23 mouse cellular contexts compared by ENCODE assay signal in the genomic region with DNA sequence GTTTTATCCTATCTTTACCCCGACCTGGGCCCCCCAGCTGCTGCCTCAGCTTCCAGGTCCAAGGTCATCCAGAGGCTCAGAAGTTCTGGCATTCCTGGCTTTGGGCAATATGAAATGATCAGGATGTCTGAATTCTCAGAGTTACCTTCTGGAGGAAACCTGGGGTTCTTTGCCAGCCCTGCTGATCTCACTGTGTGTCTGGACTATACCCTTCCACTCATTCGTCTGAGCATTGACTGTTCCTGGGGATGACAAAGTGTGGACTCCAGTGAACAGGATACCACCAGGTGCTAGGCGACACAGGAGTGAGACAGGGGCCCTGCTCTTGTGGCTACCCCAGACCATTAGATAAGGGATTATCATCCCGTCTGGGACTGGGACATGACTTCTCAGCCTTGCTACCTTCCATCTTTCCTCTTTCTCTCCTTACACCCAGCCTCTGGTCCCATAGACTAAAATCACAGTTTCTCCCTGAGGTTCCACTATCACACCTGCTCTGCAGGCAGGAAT. TPM values are rescaled to one million over a fixed set of nuclear protein-coding genes. Genes with fewer than 3 reads are reported as not detected.
DNase-seq lines count a peak whose midpoint lies in the region; ATAC-seq and TF ChIP-seq lines count a peak whose summit lies in the region.
"Had no signal": no experiment of that assay in that cellular context is flagged by ENCODE, and none has a peak within 500 bp of the region (broad histone marks: within the 10 kb centered on the region; RNA-seq: fewer than 3 reads in every experiment).

No protein-coding gene starts in this region.

- TF ChIP-seq CTCF in heart, postnatal 0 days (IDR thresholded peaks at IDR 0.05; ENCODE audit: low read depth) = no peak

- no peaks in the 10 kb centered on the region for H3K9me3 ChIP-seq in heart, embryonic 13.5 days
- H3K9me3 ChIP-seq in liver, embryonic 11.5 days (ENCODE audit: control insufficient read depth, low read length) = no peaks in the 10 kb centered on the region
- no peaks in the 10 kb centered on the region for H3K9me3 ChIP-seq in heart, postnatal 0 days (replicated peaks; ENCODE audit: control insufficient read depth, low read length)
- H3K9me3 ChIP-seq: embryonic facial prominence, embryonic 13.5 days; forebrain, embryonic 12.5 days; hindbrain, embryonic 12.5 days had no signal

- TF ChIP-seq EP300 in heart, postnatal 0 days (IDR thresholded peaks at IDR 0.05; ENCODE audit: low read depth) = no peak

- no peaks in the 10 kb centered on the region for H3K27me3 ChIP-seq in heart, embryonic 13.5 days (replicated peaks)
- no peaks in the 10 kb centered on the region for H3K27me3 ChIP-seq in liver, embryonic 11.5 days (replicated peaks; ENCODE audit: control insufficient read depth, insufficient read depth, low read length)
- H3K27me3 ChIP-seq in heart, postnatal 0 days (ENCODE audit: control insufficient read depth, insufficient read depth, low read length) = no peaks in the 10 kb centered on the region
- H3K27me3 ChIP-seq: embryonic facial prominence, embryonic 13.5 days; forebrain, embryonic 12.5 days; hindbrain, embryonic 12.5 days had no signal

- peak overlapping the region; percentile 48 for H3K9ac ChIP-seq in heart, embryonic 13.5 days
- H3K9ac ChIP-seq in liver, embryonic 11.5 days (ENCODE audit: low read depth, low read length) = no peak overlapping the region
- peak overlapping the region; percentile 1; the same call in 1 of the 2 replicates for H3K9ac ChIP-seq in heart, postnatal 0 days (replicated peaks; ENCODE audit: low read depth, low read length)
- H3K9ac ChIP-seq: embryonic facial prominence, embryonic 13.5 days; forebrain, embryonic 12.5 days; hindbrain, embryonic 12.5 days had no signal

- peaks cover 64% of the 10 kb centered on the region for H3K4me1 ChIP-seq in heart, embryonic 13.5 days
- H3K4me1 ChIP-seq in liver, embryonic 11.5 days (replicated peaks; ENCODE audit: control insufficient read depth, insufficient read depth, low read length) = no peaks in the 10 kb centered on the region
- peaks cover 32% of the 10 kb centered on the region for H3K4me1 ChIP-seq in heart, postnatal 0 days (ENCODE audit: control insufficient read depth, insufficient read depth)

- peak; percentile 59 for DNase-seq in heart, adult 11 months
- no peak for DNase-seq in heart, adult 18-20 months
- no peak for DNase-seq in heart, adult 8-10 months (ENCODE audit: low spot score)
- peak; percentile 5 for DNase-seq in liver, embryonic 11.5 days (ENCODE audit: low spot score)
- no peak for DNase-seq in liver
- DNase-seq in heart, postnatal 0 days (ENCODE audit: low spot score) = no peak
- DNase-seq: adrenal gland, postnatal 10 days; cerebellum, adult 11 months; cerebellum, adult 8-10 months; cerebellum, postnatal 25 days; gastrocnemius, postnatal 36 days; kidney, adult 8-10 months had no signal

- H3K36me3 ChIP-seq in heart, embryonic 13.5 days = peaks cover 14% of the 10 kb centered on the region
- H3K36me3 ChIP-seq in liver, embryonic 11.5 days (ENCODE audit: control insufficient read depth, insufficient read depth, low read length) = no peaks in the 10 kb centered on the region
- H3K36me3 ChIP-seq in heart, postnatal 0 days (replicated peaks; ENCODE audit: control insufficient read depth, insufficient read depth, low read length) = 0 out of 2 replicates have a peak, but pooled peaks cover 5% of the 10 kb centered on the region
- H3K36me3 ChIP-seq: embryonic facial prominence, embryonic 13.5 days; forebrain, embryonic 12.5 days; hindbrain, embryonic 12.5 days had no signal

- peak overlapping the region; percentile 72 for H3K4me2 ChIP-seq in heart, embryonic 13.5 days
- no peak overlapping the region for H3K4me2 ChIP-seq in liver, embryonic 11.5 days
- peak overlapping the region; percentile 67 for H3K4me2 ChIP-seq in heart, postnatal 0 days (ENCODE audit: low read depth, low read length)
- H3K4me2 ChIP-seq: embryonic facial prominence, embryonic 13.5 days; forebrain, embryonic 12.5 days; hindbrain, embryonic 12.5 days had no signal

- no peak for ATAC-seq in heart, embryonic 13.5 days (ENCODE audit: extremely low read depth, insufficient number of reproducible peaks, low FRiP score, low TSS enrichment)
- no peak for ATAC-seq in liver, embryonic 11.5 days (replicated peaks; ENCODE audit: low FRiP score)
- ATAC-seq in heart, postnatal 0 days (ENCODE audit: insufficient read depth, low read depth) = no peak
- ATAC-seq: forebrain, embryonic 16.5 days; hindbrain, embryonic 16.5 days; inflammation-experienced regulatory T-cells, adult 6 months; intestine, postnatal 0 days had no signal

- peak overlapping the region; percentile 16; the same call in 1 of the 2 replicates for H3K4me3 ChIP-seq in heart, embryonic 13.5 days
- no peak overlapping the region for H3K4me3 ChIP-seq in liver, embryonic 11.5 days (ENCODE audit: low read depth, low read length)
- H3K4me3 ChIP-seq in heart, postnatal 0 days (ENCODE audit: low read depth, low read length) = no peak overlapping the region
- H3K4me3 ChIP-seq: embryonic facial prominence, embryonic 13.5 days; forebrain, embryonic 12.5 days; heart, adult 2 months; hindbrain, embryonic 12.5 days had no signal

- WGBS in heart, embryonic 13.5 days = 35% methylated on average over 4 of the region's 4 CpGs
- 53% methylated on average over 4 of the region's 4 CpGs for WGBS in liver, embryonic 11.5 days
- WGBS in heart, postnatal 0 days = 26% methylated on average over 4 of the region's 4 CpGs

- peak overlapping the region; percentile 61 for H3K27ac ChIP-seq in heart, embryonic 13.5 days (replicated peaks)
- no peak overlapping the region for H3K27ac ChIP-seq in liver, embryonic 11.5 days (ENCODE audit: low read depth, low read length)
- peak overlapping the region; percentile 34 for H3K27ac ChIP-seq in heart, postnatal 0 days (ENCODE audit: low read depth)
- H3K27ac ChIP-seq: embryonic facial prominence, embryonic 13.5 days; forebrain, embryonic 12.5 days; heart, adult 2 months; hindbrain, embryonic 12.5 days had no signal

RNA-seq across cellular contexts. Expression of a gene that starts 3.2 kb away (rescaled TPM):
- 100 to 1,000 TPM; 322 to 355 TPM for total RNA-seq in heart, adult 18-20 months (2021)
- polyA plus RNA-seq in heart, embryonic 13.5 days (2015; fragmentation: Nextera tagmentation; extraction: Ambion mirVana) = 52.6 and 58.0 TPM in 2 replicates
- total RNA-seq in heart, adult 8-10 months (2022) = 100 to 1,000 TPM; 349 to 382 (median 364) TPM
- 0.19 and 0.21 TPM in 2 replicates for polyA plus RNA-seq in liver, embryonic 11.5 days (2014; fragmentation: Nextera tagmentation; extraction: Ambion mirVana)
- 83.2 and 93.7 TPM in 2 replicates for total RNA-seq in heart, postnatal 0 days (2014; rRNA removed; ENCODE audit: low replicate concordance)
- 95.1 and 99.0 TPM in 2 replicates for polyA plus RNA-seq in heart, postnatal 0 days (2015; fragmentation: Nextera tagmentation; extraction: Ambion mirVana)
- total RNA-seq: MEL had no signal
- polyA plus RNA-seq: C2C12 had no signal

RNA-seq across cellular contexts. Expression of a gene that starts 7.5 kb away (rescaled TPM):
- total RNA-seq in heart, adult 18-20 months (2021) = 1 to 10 TPM; 7.3 to 9.1 TPM
- polyA plus RNA-seq in heart, embryonic 13.5 days (2015; fragmentation: Nextera tagmentation; extraction: Ambion mirVana) = 4.3 and 4.5 TPM in 2 replicates
- total RNA-seq in heart, adult 8-10 months (2022) = 10 to 100 TPM in 1 of 4 experiments, 1 to 10 TPM in 3; 7.8 to 10.2 (median 8.4) TPM
- polyA plus RNA-seq in liver, embryonic 11.5 days (2014; fragmentation: Nextera tagmentation; extraction: Ambion mirVana) = 10.5 and 11.6 TPM in 2 replicates
- total RNA-seq in heart, postnatal 0 days (2014; rRNA removed; ENCODE audit: low replicate concordance) = 3.3 and 6.6 TPM in 2 replicates
- polyA plus RNA-seq in heart, postnatal 0 days (2015; fragmentation: Nextera tagmentation; extraction: Ambion mirVana) = 3.1 and 3.3 TPM in 2 replicates

Comparison
In these comparisons a context has a peak if more than half of its experiments do, and no peak if none do; other contexts are left out.
1. DNase-seq: peak in heart, adult 11 months (single experiment) and liver, embryonic 11.5 days (single experiment); none in heart, adult 18-20 months (0 of 2), heart, adult 8-10 months (single experiment), liver (single experiment) and heart, postnatal 0 days (single experiment).